Mouse (Mus musculus): ENCODE measurements at regions not wholly inside any gene's neighbourhood (a gene's known extent, or its start where the extent isn't known, plus 50 kb on each side); places are given as distances from the start of the nearest gene placed in this dataset.

DNA sequence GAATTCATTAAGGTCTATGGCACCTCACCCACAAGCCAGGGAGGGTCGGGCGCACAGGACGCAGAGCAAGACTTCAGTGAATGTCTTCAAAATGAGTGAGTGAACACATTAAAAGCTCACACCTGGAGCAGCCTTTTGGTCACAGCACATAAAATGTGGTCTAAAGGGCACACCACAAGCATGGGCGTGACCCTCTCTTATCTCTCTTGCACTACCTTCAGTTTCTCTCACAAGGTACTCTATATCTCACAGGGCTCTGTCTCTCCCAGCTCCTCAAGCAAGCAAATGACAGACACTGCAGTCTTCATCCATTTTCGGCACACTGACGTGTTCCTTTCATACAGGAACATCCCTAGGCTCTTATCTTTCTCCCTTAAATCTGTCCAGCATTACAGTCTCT is 444.0 kb downstream of the Slc16a7 start:
- H3K4me2 ChIP-seq (ENCODE audit: low read depth, low read length), result no peak overlapping the region
- no peaks in the 10 kb centered on the region for H3K9me3 ChIP-seq (ENCODE audit: control insufficient read depth, low read length)
- H3K36me3 ChIP-seq (ENCODE audit: control insufficient read depth, insufficient read depth, low read length), result no peaks in the 10 kb centered on the region
- WGBS, result 92% methylated on average over 6 of the region's 6 CpGs
- H3K4me1 ChIP-seq (ENCODE audit: control insufficient read depth, insufficient read depth, low read length), result no peaks in the 10 kb centered on the region
- H3K9ac ChIP-seq (ENCODE audit: low read depth, low read length), result no peak overlapping the region
- ATAC-seq (ENCODE audit: low read depth) (no peak), DNase-seq (ENCODE audit: low spot score) (no peak)
- H3K27ac ChIP-seq (replicated peaks; ENCODE audit: low read depth, low read length), result no peak overlapping the region
- no peak overlapping the region for H3K4me3 ChIP-seq (ENCODE audit: low read depth, low read length)
- H3K27me3 ChIP-seq (replicated peaks; ENCODE audit: control insufficient read depth, insufficient read depth, low read length), result no peaks in the 10 kb centered on the region

- peak; percentile 3 for DNase-seq (ENCODE audit: low spot score)
Observed at GRCm38 (mm10) chr10:124942214-124942613, 447.1 kb downstream of the Slc16a7 start.

GRCm38 (mm10) chr10:124927218-124927617 is 462.0 kb downstream of the Slc16a7 start:
- Histone ChIP-seq H3K36me3 (ENCODE audit: control insufficient read depth, insufficient read depth, low read length) (no peaks in the 10 kb centered on the region), H3K9ac (ENCODE audit: low read depth, low read length) (no peak overlapping the region), H3K9me3 (ENCODE audit: control insufficient read depth, low read length) (no peaks in the 10 kb centered on the region), H3K4me3 (ENCODE audit: low read depth, low read length) (no peak overlapping the region), H3K27ac (replicated peaks; ENCODE audit: low read depth, low read length) (no peak overlapping the region), H3K27me3 (replicated peaks; ENCODE audit: control insufficient read depth, insufficient read depth, low read length) (no peaks in the 10 kb centered on the region), H3K4me2 (ENCODE audit: low read depth, low read length) (no peak overlapping the region), H3K4me1 (ENCODE audit: control insufficient read depth, insufficient read depth, low read length) (no peaks in the 10 kb centered on the region)
- DNase-seq (ENCODE audit: low spot score) (no peak), ATAC-seq (ENCODE audit: low read depth) (no peak)
- 71% methylated on average over 2 of the region's 2 CpGs for WGBS

More at GRCm38 (mm10) chr10:124942214-124942613, 447.1 kb downstream of the Slc16a7 start:
- WGBS, result 51% methylated on average over 12 of the region's 12 CpGs
- no peaks in the 10 kb centered on the region for H3K36me3 ChIP-seq (ENCODE audit: control insufficient read depth, insufficient read depth, low read length)
- H3K27me3 ChIP-seq (replicated peaks; ENCODE audit: control insufficient read depth, insufficient read depth, low read length), result no peaks in the 10 kb centered on the region
- no peak overlapping the region for H3K9ac ChIP-seq (ENCODE audit: low read depth, low read length)
- ATAC-seq (ENCODE audit: low read depth), result no peak
- no peak overlapping the region for H3K4me2 ChIP-seq (ENCODE audit: low read depth, low read length)
- no peak overlapping the region for H3K4me3 ChIP-seq (ENCODE audit: low read depth, low read length)
- no peaks in the 10 kb centered on the region for H3K4me1 ChIP-seq (ENCODE audit: control insufficient read depth, insufficient read depth, low read length)
- H3K9me3 ChIP-seq (ENCODE audit: control insufficient read depth, low read length), result no peaks in the 10 kb centered on the region
- no peak overlapping the region for H3K27ac ChIP-seq (replicated peaks; ENCODE audit: low read depth, low read length)

- DNase-seq (ENCODE audit: low spot score), result no peak
- no peaks in the 10 kb centered on the region for H3K9me3 ChIP-seq (ENCODE audit: control insufficient read depth, low read length)
- H3K4me1 ChIP-seq (ENCODE audit: control insufficient read depth, insufficient read depth, low read length), result no peaks in the 10 kb centered on the region
- H3K36me3 ChIP-seq (ENCODE audit: control insufficient read depth, insufficient read depth, low read length), result no peaks in the 10 kb centered on the region
- H3K9ac ChIP-seq (ENCODE audit: low read depth, low read length), result no peak overlapping the region
- no peak for ATAC-seq (ENCODE audit: low read depth)
- no peak overlapping the region for H3K4me3 ChIP-seq (ENCODE audit: low read depth, low read length)
- H3K27me3 ChIP-seq (replicated peaks; ENCODE audit: control insufficient read depth, insufficient read depth, low read length), result no peaks in the 10 kb centered on the region
- no peak overlapping the region for H3K27ac ChIP-seq (replicated peaks; ENCODE audit: low read depth, low read length)
- no peak overlapping the region for H3K4me2 ChIP-seq (ENCODE audit: low read depth, low read length)
- WGBS, result 82% methylated on average over 12 of the region's 12 CpGs
Observed at GRCm38 (mm10) chr10:124900044-124900443, 489.2 kb downstream of the Slc16a7 start.

DNA sequence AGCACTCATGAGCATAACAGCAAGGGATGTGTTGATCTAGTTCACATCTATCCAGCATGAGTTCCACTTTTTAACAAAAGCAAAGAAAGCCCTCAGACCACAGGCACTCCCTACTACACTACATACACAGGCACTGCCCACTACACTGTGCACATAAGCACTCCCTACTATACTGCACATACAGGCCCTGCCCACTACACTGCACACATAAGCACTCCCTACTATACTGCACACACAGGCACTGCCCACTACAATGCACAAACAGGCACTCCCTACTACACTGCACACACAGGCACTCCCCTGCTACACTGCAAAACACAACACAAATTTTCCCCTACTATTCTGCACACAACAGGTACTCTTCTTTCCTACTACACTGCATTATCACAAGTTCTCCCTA is 510.7 kb downstream of the Slc16a7 start:
- Histone ChIP-seq H3K4me1 (ENCODE audit: control insufficient read depth, insufficient read depth, low read length) (no peaks in the 10 kb centered on the region), H3K27me3 (replicated peaks; ENCODE audit: control insufficient read depth, insufficient read depth, low read length) (no peaks in the 10 kb centered on the region), H3K36me3 (ENCODE audit: control insufficient read depth, insufficient read depth, low read length) (no peaks in the 10 kb centered on the region), H3K9me3 (ENCODE audit: control insufficient read depth, low read length) (no peaks in the 10 kb centered on the region), H3K9ac (ENCODE audit: low read depth, low read length) (no peak overlapping the region), H3K4me3 (ENCODE audit: low read depth, low read length) (no peak overlapping the region), H3K27ac (replicated peaks; ENCODE audit: low read depth, low read length) (no peak overlapping the region), H3K4me2 (ENCODE audit: low read depth, low read length) (no peak overlapping the region)
- DNase-seq (ENCODE audit: low spot score) (no peak), ATAC-seq (ENCODE audit: low read depth) (no peak)

GRCm38 (mm10) chr10:124877706-124878105 is 511.6 kb downstream of the Slc16a7 start:
- no peak overlapping the region for H3K9ac ChIP-seq (ENCODE audit: low read depth, low read length)
- no peak overlapping the region for H3K4me2 ChIP-seq (ENCODE audit: low read depth, low read length)
- H3K4me3 ChIP-seq (ENCODE audit: low read depth, low read length), result no peak overlapping the region
- no peaks in the 10 kb centered on the region for H3K9me3 ChIP-seq (ENCODE audit: control insufficient read depth, low read length)
- no peak overlapping the region for H3K27ac ChIP-seq (replicated peaks; ENCODE audit: low read depth, low read length)
- 87% methylated on average over 2 of the region's 2 CpGs for WGBS
- no peak for DNase-seq (ENCODE audit: low spot score)
- H3K27me3 ChIP-seq (replicated peaks; ENCODE audit: control insufficient read depth, insufficient read depth, low read length), result no peaks in the 10 kb centered on the region
- no peak for ATAC-seq (ENCODE audit: low read depth)
- no peaks in the 10 kb centered on the region for H3K36me3 ChIP-seq (ENCODE audit: control insufficient read depth, insufficient read depth, low read length)
- no peaks in the 10 kb centered on the region for H3K4me1 ChIP-seq (ENCODE audit: control insufficient read depth, insufficient read depth, low read length)

DNA sequence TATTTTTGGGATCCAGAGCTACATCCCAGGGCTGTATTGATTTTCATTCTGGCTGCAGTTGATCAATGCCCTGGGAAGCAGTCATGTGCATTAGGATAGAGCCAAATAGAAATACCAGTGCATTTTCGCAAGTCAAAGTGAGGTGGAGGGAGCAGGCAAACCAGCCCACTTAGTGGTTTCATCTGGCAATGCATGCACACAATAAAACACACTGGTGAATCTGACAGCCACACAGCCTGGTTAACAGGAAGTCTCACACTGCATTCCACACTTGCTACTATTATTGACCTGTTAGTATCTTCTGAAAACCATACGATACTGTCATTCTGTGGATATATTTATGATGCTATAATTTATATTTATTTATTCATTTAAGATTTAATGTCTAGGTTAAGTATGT is 517.1 kb downstream of the Slc16a7 start:
- Histone ChIP-seq H3K4me3 (ENCODE audit: low read depth, low read length) (no peak overlapping the region), H3K27ac (replicated peaks; ENCODE audit: low read depth, low read length) (no peak overlapping the region), H3K36me3 (ENCODE audit: control insufficient read depth, insufficient read depth, low read length) (no peaks in the 10 kb centered on the region), H3K27me3 (replicated peaks; ENCODE audit: control insufficient read depth, insufficient read depth, low read length) (no peaks in the 10 kb centered on the region), H3K9ac (ENCODE audit: low read depth, low read length) (no peak overlapping the region), H3K9me3 (ENCODE audit: control insufficient read depth, low read length) (no peaks in the 10 kb centered on the region), H3K4me1 (ENCODE audit: control insufficient read depth, insufficient read depth, low read length) (no peaks in the 10 kb centered on the region), H3K4me2 (ENCODE audit: low read depth, low read length) (no peak overlapping the region)
- WGBS, result 81% methylated on average over 2 of the region's 2 CpGs
- ATAC-seq (ENCODE audit: low read depth) (no peak), DNase-seq (ENCODE audit: low spot score) (no peak)

DNA sequence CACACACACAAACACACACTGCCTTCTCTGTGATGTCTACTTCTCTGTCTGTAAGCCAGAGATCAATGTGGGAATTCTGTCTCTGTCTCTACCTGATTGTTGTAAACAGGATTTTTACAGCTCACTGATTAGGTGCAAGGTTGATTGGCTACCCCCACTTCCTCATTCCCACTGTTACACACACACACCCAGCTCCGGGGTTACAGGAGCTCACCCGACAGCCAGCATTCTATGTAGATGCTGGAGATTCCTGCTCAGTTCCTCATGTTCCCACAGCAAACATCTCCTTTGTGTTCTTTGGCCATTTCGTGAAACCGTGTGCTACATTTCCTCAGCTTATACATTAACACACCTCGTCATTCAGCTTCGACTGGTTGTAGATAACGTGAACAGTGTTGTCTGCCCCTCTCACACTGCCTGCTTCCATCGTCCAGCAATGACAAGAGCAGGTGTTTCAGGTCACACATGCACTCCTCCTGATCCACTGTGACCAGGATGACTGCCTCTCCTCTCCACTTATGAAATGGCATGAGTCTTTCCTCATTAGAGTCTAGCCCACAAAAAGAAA is 546.6 kb downstream of the Slc16a7 start:
- no peak overlapping the region for H3K27ac ChIP-seq (replicated peaks; ENCODE audit: low read depth, low read length)
- WGBS, result 79% methylated on average over 8 of the region's 8 CpGs
- DNase-seq (ENCODE audit: low spot score) (no peak), ATAC-seq (ENCODE audit: low read depth) (no peak)
- no peaks in the 10 kb centered on the region for H3K4me1 ChIP-seq (ENCODE audit: control insufficient read depth, insufficient read depth, low read length)
- H3K9ac ChIP-seq (ENCODE audit: low read depth, low read length), result no peak overlapping the region
- H3K9me3 ChIP-seq (ENCODE audit: control insufficient read depth, low read length), result no peaks in the 10 kb centered on the region
- H3K36me3 ChIP-seq (ENCODE audit: control insufficient read depth, insufficient read depth, low read length), result no peaks in the 10 kb centered on the region
- H3K4me2 ChIP-seq (ENCODE audit: low read depth, low read length), result no peak overlapping the region
- H3K27me3 ChIP-seq (replicated peaks; ENCODE audit: control insufficient read depth, insufficient read depth, low read length), result no peaks in the 10 kb centered on the region
- H3K4me3 ChIP-seq (ENCODE audit: low read depth, low read length), result no peak overlapping the region

DNA sequence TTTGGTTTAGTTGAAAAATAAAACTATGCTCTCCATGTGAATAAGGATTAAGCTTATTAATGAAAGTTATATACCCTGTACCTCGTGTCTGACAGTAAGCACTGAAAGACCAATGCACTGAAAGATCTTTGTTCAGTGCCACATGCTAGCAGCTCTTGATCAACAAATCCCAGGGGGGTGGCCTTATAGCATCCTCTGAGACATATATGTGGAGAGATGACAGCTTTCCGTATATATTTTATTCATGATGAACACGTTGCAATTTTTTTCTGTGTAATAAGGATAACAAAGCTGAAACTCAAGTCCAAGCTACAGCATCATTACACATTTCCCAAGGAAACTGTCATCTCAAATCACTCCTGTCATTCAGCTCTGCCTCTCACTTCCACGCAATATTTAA is 555.3 kb downstream of the Slc16a7 start:
- no peak overlapping the region for H3K4me2 ChIP-seq (ENCODE audit: low read depth, low read length)
- no peak for ATAC-seq (ENCODE audit: low read depth)

More for the DNA sequence above, 555.3 kb downstream of the Slc16a7 start:
- Histone ChIP-seq H3K27ac (replicated peaks; ENCODE audit: low read depth, low read length) (no peak overlapping the region), H3K9ac (ENCODE audit: low read depth, low read length) (no peak overlapping the region), H3K9me3 (ENCODE audit: control insufficient read depth, low read length) (no peaks in the 10 kb centered on the region), H3K4me1 (ENCODE audit: control insufficient read depth, insufficient read depth, low read length) (no peaks in the 10 kb centered on the region), H3K27me3 (replicated peaks; ENCODE audit: control insufficient read depth, insufficient read depth, low read length) (no peaks in the 10 kb centered on the region), H3K4me3 (ENCODE audit: low read depth, low read length) (no peak overlapping the region), H3K36me3 (ENCODE audit: control insufficient read depth, insufficient read depth, low read length) (no peaks in the 10 kb centered on the region)
- 72% methylated on average over 4 of the region's 4 CpGs for whole genome bisulfite sequencing
- DNase-seq (ENCODE audit: low spot score), result no peak

Measured in embryonic facial prominence, embryonic 14.5 days (tissue).